Mouse (Mus musculus): ENCODE measurements around the gene Insig2.

Gene Insig2

GRCm38 (mm10) chr1:121332485-121332884, at the start of gene Insig2:
Gene Insig2 (minus strand): TSS chr1:121332589.
- no peak for DNase-seq (ENCODE audit: low read depth, low spot score)

GRCm38 (mm10) chr1:121381562-121381961, 49.2 kb upstream of the Insig2 start:
- no peak for DNase-seq (ENCODE audit: low read depth, low spot score)

DNA sequence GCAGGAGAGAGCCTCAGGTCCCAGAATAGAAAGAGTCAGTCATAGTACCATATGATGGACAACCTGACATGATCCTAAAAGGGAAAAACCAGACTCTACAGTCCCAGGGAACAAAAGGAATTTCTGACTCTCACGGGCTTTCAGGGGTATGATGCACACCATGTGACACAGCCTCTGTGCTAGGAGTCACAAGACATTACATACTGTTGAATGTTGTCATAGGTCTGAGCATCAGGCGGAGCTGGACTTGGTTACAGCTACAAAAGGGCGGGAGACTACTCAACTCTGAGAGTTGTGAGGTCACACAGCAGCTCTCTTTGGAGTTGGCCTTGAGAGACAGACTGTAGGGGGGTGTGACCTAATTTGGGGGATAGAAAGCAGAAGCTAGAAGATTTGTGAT, 47.6 kb upstream of the Insig2 start:
- DNase-seq (ENCODE audit: low read depth, low spot score) = no peak

DNA sequence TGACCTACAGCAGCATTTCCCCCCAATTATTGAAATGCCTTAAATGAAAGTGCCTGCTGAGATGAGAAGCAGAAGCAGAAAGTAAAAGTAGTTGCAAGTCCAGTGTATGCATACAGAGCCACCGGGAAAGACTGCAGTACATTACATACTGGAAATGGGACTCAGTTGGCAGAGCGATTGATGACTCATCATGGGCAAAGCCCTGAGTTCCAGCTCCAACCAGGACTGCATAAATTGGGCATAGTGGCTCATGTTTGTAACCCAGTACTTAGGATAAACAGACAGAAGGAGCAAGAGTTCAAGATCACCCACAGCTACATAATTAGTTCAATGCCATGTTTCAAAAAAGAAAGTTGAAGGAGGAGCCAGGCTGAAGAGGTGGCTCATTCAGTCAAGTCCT, 45.5 kb upstream of the Insig2 start:
- DNase-seq (ENCODE audit: low read depth, low spot score) = no peak

DNA sequence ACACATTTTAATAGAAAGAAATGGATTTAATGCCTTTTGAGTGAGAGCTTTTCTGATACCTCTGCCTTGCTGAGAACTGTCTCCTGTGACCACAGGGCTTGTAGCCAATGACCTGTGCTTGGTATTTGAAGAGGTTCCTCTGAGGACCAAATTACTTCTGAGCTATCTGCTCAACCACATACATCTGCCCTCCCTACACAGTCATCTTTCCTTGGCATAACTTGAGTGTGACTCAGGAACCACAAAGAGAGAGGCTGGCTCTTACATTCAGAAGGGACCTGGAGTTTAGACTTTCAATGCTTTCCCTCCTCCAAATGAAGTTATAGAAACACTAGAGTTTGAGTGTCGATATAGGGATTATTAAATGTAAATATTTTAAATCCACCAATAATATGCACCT, 45.0 kb upstream of the Insig2 start:
- no peak for DNase-seq (ENCODE audit: low read depth, low spot score)

DNA sequence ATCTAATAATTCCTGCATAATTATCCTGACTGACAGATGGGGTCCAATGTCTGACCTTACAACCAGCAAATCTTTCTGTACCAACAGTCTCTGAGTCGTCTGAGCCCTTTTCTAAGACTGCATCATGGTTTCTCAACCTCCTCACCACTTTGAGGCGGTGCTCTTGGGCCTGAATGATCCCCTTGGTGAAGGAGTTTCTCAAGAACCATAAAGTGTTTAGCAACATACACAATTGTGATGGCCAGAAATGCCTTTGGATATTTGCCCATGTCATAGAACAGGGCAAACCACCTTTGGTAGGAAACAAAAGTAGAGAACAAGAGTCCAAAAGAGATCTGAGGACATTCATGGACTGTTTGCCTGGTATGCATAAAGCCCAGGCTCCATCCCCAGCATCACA, 41.2 kb upstream of the Insig2 start:
- no peak for DNase-seq (ENCODE audit: low read depth, low spot score)

- no peak for DNase-seq (ENCODE audit: low read depth, low spot score)
Measured at GRCm38 (mm10) chr1:121372656-121373055, 40.3 kb upstream of the Insig2 start.

- DNase-seq (ENCODE audit: low read depth, low spot score) = no peak
Measured at GRCm38 (mm10) chr1:121371449-121371848, 39.1 kb upstream of the Insig2 start.

DNA sequence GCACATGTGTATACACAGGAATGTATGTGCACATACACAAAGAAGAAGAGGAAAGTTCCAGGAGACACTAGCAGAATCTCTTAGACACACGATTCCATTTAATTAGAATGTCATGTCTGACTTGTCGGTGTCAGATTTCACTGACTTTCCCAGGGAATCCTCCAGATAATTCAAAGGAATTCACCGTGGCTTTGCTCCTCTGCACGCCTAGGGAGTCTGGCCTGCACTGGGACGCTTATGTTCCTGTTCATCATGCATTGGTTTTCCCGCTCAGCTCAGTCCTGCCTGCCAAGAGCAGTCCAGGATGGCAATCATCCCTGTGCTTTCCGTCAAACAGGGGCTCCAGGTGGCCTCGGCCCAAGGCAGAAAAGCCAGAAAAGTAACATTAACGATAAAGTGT, 34.9 kb upstream of the Insig2 start:
- no peak for DNase-seq (ENCODE audit: low read depth, low spot score)

- peak; percentile 7 for DNase-seq (ENCODE audit: low read depth, low spot score)
Measured at GRCm38 (mm10) chr1:121360561-121360960, 28.2 kb upstream of the Insig2 start.

GRCm38 (mm10) chr1:121359680-121360079, 27.3 kb upstream of the Insig2 start:
- no peak for DNase-seq (ENCODE audit: low read depth, low spot score)

DNA sequence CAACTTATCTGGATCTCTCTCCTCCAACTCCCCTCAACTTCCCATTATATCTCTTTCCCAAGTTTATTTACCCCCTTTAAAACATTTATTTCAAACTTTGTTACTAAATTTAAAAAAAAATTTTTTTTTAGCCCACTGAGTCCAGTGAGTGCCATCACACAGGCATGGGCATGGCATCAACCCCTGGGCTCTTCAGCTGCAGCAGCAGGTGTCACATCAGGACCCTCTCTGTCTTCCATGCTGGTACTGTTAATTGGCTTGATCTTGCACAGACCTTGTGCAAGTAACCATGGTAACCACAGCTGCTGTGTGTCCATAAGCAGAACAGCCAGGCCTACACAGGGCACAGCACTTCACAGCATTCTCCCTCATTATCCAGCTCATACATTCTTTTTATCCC, 21.4 kb upstream of the Insig2 start:
- DNase-seq (ENCODE audit: low read depth, low spot score) = no peak

DNA sequence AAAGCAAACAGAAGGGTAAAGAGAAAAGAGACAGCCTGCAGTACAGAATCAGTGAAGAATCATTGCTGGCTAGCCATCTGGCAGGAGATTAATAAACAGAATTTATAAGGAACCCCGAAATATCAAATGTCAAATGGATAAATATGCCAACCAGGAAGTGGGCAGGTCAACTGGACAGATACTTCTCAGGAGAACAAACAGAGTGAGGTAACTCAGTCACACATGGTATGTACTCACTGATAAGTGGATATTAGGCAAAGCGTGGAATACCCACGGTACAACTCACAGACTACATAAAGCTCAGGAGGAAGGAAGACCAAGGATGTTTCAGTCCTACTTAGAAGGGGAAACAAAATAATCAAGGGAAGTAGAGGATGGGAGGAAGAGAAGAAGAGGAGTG, 18.6 kb upstream of the Insig2 start:
- no peak for DNase-seq (ENCODE audit: low read depth, low spot score)

- DNase-seq (ENCODE audit: low read depth, low spot score) = no peak
Measured at GRCm38 (mm10) chr1:121350616-121351015, 18.2 kb upstream of the Insig2 start.

DNA sequence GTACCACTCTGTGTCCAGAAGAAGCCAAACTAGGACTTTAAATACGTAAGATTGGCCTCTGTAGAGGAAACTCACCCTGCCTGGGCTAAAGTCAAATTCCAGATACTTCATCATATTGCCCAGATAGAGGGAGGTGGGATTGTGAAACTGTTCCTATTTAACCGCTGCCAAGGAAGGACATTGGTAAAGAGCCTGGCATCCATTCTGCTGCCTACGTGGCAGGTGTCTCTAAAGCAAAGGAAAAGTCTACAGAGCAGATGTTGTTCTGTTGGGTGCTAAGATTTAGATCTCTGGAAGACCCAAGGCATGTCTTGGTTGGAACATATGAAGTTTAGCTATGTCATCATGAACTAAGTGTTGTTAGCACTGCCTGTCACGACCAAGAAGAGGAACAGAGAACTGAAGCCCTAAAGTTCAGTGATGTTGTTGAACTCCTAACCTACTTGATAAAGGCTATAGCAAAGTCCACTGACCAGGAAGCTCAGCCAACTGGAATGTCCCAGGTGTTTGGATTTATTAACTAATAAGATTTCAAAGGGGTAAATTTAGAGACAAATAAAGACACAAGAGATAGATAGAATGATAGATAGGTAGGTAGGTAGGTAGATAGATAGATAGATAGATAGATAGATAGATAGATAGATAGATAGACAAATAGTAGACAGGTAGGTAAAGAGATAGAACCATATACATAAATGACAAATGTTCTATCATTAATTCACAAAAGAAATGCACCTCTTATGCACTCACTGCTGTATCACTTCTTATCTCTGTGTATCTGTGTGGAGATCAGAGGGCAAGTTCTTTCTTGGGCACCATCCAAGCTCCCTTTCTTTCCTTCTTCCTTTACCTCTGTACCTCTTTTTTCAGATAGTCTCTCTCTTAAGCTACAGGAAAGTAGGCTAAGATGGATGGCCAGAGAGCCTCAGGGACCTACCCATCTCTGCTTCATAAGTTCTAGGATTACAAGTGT, 16.8 kb upstream of the Insig2 start:
- DNase-seq (ENCODE audit: low read depth, low spot score) = no peak

DNA sequence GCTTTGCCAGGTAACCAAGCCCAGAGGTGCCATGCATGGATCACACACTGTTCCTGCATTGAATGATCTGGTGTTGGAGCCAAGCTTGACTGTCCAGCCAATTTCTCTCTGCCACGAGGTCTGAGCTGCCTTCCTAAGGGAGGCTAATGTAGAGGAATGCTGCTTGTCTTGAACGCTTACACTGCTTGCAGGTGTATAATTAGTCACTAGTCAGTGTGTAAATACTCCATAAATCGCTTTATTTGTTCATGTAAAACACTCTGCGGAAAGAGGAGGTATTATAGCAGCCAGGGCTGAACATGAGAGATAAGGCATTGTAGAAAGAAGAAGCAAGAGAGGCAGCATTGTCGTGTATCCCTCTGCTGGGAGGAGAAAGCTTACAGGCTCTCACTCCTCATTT, 11.6 kb upstream of the Insig2 start:
- DNase-seq (ENCODE audit: low read depth, low spot score) = no peak

- no peak for DNase-seq (ENCODE audit: low read depth, low spot score)
Measured at GRCm38 (mm10) chr1:121335789-121336188, 3.4 kb upstream of the Insig2 start.

DNA sequence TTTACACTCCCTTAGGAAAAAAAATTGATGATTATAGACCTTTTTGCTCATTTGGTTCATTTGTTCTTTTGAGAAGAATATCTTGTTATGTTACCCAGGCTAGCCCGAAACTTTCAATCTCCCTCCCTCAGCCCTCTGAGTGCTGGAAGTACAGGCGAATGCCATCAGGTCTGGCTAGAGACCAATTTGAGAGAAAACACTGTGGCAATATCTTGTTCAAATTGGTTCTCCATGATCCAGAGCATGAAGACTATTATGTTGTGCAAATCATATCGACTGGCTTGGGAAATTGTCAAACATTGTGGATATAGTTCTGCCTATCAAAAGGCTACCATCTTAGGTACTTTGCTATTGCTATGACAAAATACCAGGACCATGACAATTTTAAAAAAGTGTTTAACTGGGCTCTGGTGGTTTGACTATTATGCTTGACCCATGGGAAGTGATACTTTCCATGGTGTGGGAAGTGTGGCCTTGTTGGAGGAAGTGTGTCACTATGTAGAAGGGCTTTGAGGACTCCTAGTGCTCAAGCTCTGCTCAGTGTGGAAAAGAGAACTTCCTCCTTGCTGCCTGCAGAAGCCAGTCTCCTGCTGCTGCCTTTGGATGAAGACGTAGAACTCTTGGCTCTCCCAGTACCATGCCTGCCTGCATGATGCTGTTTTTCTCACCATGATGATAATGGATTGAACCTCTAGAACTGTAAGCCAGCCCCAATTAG, 1.8 kb upstream of the Insig2 start:
- DNase-seq (ENCODE audit: low read depth, low spot score) = no peak

GRCm38 (mm10) chr1:121330621-121331020, 1.8 kb downstream of the Insig2 start:
- DNase-seq (ENCODE audit: low read depth, low spot score) = no peak

- peak; percentile 66 for DNase-seq (ENCODE audit: low read depth, low spot score)
Measured at GRCm38 (mm10) chr1:121329391-121329790, 3.0 kb downstream of the Insig2 start.

DNA sequence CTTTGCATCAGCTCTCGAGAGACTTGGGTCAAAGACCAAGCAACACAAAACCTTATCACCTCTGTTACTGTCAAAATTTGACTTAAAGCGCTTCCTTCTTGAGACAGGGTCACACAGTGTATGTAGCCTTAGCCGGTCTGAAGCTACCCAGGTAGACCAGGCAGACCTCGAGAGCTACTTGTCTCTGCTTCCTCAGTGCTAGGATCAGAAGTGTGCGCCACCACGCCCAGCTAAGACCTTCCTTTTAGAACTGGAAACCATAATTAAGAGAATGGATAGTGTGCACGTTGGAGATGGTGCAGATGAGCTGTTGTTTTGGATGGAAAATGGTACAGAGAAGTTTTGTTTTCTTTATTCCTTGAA, 4.2 kb downstream of the Insig2 start:
- no peak for DNase-seq (ENCODE audit: low read depth, low spot score)

GRCm38 (mm10) chr1:121327344-121328192, 4.8 kb downstream of the Insig2 start:
- DNase-seq (ENCODE audit: low read depth, low spot score) = peak; percentile 95

Data from skeletal muscle tissue, adult 2 months (tissue).